Mouse (Mus musculus): ENCODE measurements around the gene Gm11361.

Gene Gm11361

GRCm38 (mm10) chr13:28257228-28257627 lies at the start of gene Gm11361:
Gene Gm11361, plus strand, starts transcription at chr13:28257528.
- no peak for DNase-seq

GRCm38 (mm10) chr13:28264399-28264798 lies 7.1 kb downstream of the Gm11361 start:
- DNase-seq: no peak

GRCm38 (mm10) chr13:28287368-28287767 lies 30.0 kb downstream of the Gm11361 start:
- no peak for DNase-seq

- DNase-seq: no peak
These were observed 36.9 kb downstream of the Gm11361 start for GRCm38 (mm10) chr13:28294272-28294671.

GRCm38 (mm10) chr13:28294757-28295361 lies 37.5 kb downstream of the Gm11361 start:
- DNase-seq: no peak

GRCm38 (mm10) chr13:28295492-28295891 lies 38.2 kb downstream of the Gm11361 start:
- no peak for DNase-seq

GRCm38 (mm10) chr13:28297098-28297497 lies 39.8 kb downstream of the Gm11361 start:
- DNase-seq: no peak

GRCm38 (mm10) chr13:28297577-28297976 lies 40.2 kb downstream of the Gm11361 start:
- no peak for DNase-seq
